Mouse (Mus musculus): ENCODE results near the gene Kmt5c. TPM values are rescaled to one million over a fixed set of nuclear protein-coding genes. Genes with fewer than 3 reads are reported as not detected.

Kmt5c gene
- polyA plus RNA-seq, 1 experiment, result 71.4 TPM

DNA sequence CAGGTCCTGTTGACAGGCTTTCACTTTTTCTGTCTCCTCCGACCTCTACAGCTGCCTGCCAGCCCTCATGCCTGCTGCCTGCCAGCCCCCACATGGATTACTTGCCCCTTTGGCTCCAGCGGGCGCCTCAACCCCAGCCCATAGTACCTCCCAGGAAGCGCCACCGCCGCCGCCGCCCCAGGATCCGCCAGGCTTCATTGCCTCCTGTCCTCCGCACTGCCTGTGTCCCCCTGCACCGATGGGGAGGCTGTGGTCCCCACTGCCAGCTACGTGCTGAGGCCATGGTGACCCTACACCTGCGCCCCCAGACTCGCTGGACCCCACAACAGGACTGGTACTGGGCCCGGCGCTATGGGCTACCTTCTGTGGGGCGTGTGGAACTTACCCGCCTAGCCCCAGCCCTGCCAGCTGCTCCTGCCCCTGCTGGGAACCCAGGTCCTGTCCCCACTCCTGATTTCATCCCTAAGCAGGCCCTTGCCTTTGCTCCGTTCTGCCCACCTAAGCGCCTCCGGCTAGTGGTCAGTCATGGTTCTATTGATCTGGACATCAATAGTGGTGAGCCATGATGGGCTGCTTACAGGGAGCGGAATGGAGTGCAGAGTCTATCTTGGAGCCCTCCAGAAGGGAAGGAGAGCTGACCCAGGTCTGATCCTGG, 6.5 kb downstream of the Kmt5c start:
- no peak for DNase-seq (ENCODE audit: low read depth)

DNA sequence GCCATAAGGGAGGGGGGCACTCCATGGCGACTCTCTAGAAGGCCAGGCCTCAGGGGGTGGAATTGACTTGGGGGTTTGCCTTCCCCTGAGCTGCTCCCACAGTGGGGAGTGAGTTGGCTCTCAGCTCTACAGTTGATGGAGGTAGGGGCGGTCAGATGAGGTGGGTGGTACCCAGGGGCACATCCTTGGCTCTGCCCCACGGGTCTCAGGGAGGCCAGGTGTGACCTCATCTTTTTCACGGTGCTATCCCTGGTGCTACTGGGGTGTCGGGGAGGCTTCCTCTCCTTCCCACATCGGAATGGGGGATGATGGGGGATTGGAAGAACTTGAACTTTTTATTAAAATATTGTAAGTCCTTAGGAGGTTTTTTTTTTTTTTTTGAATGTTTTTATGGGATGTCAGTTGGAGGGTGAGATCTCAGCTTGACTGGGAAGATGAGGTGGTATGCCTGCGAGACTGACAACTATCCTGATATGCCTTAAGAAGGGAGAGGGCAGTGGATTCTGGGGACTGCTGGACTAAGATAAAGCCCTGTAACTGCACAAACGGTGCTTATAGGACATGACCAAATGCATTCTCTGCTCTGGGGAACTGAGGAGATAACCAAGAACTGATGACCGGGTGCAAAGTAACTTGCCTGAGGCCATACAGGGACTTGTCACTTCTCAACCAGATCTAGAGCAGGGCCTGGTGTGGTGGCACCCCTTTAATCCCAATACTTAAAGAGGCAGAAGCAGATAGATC, 7.4 kb downstream of the Kmt5c start:
- DNase-seq (ENCODE audit: low read depth), result no peak

DNA sequence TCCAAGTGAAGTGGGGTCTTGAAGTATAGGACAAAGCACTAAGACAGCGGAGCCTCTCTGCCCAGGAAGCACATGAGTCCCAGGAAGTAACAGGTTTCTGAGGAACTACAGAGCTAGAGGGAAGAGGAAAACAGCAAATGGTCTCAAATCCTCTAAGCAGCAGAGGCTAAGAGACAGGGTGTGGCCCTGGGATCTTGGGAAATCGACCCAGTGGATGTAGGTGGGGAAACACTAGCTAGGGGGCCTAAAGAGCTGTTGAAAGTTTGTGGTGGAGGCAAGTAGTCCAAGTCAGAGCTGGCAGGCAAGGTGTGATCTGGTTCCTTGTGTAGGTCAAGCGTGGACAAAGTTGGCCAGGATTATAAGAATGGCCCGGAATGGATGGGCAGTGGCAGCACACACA, 8.4 kb downstream of the Kmt5c start:
- no peak for DNase-seq (ENCODE audit: low read depth)

- DNase-seq (ENCODE audit: low read depth), result no peak
Observed at GRCm38 (mm10) chr7:4749169-4749568, 9.3 kb downstream of the Kmt5c start.

DNA sequence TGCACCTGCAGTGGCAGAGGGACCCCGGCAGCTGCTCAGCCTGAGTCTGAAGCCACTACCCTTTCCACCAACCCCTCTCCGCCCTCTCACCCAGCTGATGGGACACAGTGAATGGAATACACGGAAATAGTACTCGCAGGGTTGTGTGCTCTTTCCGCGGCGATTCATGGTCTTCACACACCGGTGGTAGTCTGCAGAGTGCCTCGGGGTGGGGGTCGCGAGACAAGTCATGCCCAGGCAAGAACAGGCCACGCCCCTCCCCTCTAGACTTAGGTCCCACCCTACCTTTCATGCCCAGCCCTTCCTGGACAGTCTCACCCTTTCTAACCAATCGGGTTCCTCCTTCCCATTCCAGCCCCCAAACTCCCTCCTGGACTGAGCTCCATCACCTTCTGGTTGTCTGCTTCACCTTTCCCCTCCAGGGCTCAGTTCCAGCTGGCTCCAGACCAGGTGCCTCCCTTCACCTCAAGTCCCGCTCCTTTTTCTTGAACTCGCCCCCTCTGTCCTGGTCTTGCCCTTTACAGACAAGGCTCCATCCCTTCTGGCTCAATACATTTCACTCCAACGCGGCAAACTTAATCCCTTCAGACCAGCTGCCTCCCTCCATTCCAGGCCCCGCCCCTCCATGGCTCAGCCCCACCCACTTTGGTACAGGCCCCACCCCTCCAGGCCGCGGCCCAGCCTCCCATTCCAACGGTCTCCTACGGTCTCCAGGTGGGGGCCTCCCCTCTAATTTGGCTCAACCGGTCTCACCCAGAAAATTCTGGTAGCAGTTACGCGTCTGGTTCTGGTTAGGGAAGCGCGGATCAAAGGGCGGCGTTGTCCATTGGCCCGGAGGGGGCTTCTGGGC, 12.3 kb downstream of the Kmt5c start:
- no peak for DNase-seq (ENCODE audit: low read depth)

- no peak for DNase-seq (ENCODE audit: low read depth)
Observed at GRCm38 (mm10) chr7:4752821-4753570, 13.1 kb downstream of the Kmt5c start, which contains the start of gene Cox6b2. Cox6b2 (minus strand) TSS chr7:4753094.

- no peak for DNase-seq (ENCODE audit: low read depth)
Observed at GRCm38 (mm10) chr7:4759670-4760069, 19.8 kb downstream of the Kmt5c start.

DNA sequence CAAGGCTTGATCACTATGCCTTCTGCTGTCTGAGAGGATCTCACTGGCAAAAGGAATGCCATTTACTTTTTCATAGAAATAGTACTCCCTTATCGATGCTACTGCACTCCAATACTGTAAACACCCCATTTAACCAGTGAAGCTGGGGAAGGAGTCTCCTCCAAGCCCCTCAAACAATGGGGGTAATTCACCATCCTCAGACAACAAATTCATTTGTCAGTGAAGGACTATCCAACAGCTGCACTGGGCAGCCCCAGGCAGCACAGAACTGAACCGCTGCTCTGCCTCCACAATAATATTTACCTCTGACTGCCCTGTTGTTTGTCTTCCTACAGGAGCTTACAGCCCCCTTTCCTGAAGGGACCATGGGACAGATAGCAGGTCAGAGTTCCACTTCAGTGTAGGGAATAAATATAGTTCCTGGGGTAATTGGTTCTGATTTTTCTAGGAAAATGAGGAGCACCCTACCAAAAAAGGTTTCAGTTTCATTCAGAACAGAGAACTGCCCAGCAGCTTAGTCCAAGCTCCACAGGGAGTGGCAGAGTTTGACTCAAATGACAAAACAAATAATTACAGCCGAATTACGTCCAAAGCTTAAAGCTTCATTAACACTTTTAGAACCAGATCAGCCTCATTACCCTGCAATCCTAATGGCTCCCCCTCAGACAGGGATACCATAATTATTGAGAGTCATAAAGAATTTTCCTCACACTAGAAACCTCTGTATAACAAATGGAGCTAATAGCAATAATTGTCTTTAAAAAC, 25.2 kb downstream of the Kmt5c start:
- no peak for DNase-seq (ENCODE audit: low read depth)

GRCm38 (mm10) chr7:4771202-4771601, 31.3 kb downstream of the Kmt5c start, which contains the start of gene Fam71e2:
Fam71e2 (minus strand) TSS chr7:4771302.
- DNase-seq (ENCODE audit: low read depth), result no peak

- no peak for DNase-seq (ENCODE audit: low read depth)
Observed at GRCm38 (mm10) chr7:4776131-4776530, 36.2 kb downstream of the Kmt5c start.

- DNase-seq (ENCODE audit: low read depth), result no peak
Observed at GRCm38 (mm10) chr7:4776861-4777830, 37.2 kb downstream of the Kmt5c start.

GRCm38 (mm10) chr7:4777851-4778637, 38.1 kb downstream of the Kmt5c start:
- no peak for DNase-seq (ENCODE audit: low read depth)

GRCm38 (mm10) chr7:4779921-4780320, 40.0 kb downstream of the Kmt5c start:
- DNase-seq (ENCODE audit: low read depth), result no peak

GRCm38 (mm10) chr7:4782130-4782529, 42.2 kb downstream of the Kmt5c start:
- no peak for DNase-seq (ENCODE audit: low read depth)

GRCm38 (mm10) chr7:4782759-4783158, 42.8 kb downstream of the Kmt5c start, which contains the start of the genes Il11 and Tmem190:
Il11 (minus strand) TSS chr7:4782859.
Tmem190 (plus strand) TSS chr7:4782937.
- no peak for DNase-seq (ENCODE audit: low read depth)

DNA sequence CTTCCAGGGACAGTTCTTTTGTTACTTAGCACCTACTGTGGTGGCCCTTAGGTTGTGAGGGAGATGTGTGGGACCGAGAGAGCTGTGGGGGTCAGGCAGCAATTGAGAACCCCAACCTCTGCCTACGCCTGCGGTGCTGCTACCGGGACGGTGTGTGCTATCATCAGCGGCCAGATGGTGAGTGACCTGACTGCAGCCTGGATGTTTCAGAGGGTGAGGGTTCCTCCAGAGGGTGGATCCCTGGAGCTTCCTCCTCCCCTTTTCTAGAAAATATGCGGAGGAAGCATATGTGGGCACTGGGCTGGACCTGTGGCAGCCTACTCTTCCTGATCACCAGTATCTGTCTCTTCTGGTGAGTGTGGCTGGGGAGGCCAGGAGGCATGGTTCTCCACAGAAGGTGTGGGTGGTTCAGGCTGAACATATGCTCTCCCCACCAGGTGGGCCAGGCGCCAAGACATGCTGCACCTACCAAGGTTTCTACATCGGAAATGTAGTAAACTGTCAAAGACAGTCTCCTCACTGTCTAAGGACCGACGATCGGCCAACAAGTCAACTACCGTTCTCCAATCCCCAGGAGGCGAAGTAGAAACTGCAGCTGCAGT, 43.9 kb downstream of the Kmt5c start:
- no peak for DNase-seq (ENCODE audit: low read depth)

GRCm38 (mm10) chr7:4788499-4789435, 48.9 kb downstream of the Kmt5c start:
- no peak for DNase-seq (ENCODE audit: low read depth)
